Mouse (Mus musculus): ENCODE measurements around the gene Htr3a. TPM values are rescaled to one million over a fixed set of nuclear protein-coding genes. Genes with fewer than 3 reads are reported as not detected.

Htr3a gene
- total and polyA plus RNA-seq, 3 experiments, result not detected

DNA sequence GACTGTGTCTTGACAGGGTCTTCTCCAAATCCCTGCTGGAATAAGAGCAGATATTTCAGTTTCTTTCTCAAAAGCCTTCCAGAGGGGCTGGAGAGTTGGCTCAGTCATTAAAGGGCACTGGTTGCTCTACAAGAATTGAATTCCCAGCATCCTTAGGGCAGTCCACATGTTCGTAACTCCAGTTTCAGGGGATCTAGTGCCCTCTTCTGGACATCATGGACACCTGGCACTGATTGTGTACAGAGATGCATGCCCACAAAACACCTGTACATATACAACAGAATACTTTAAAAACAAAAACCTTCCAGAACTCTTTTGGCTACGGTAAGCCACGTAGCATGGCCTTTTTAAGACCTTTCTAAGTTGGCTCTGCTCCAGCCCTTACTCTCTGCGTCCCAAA is 54.7 kb downstream of the Htr3a start (continued):
- TF ChIP-seq ZKSCAN1 (IDR thresholded peaks at IDR 0.05; ENCODE audit: low read depth, low read length) (no peak), TCF12 (IDR thresholded peaks at IDR 0.05; ENCODE audit: low read depth, low read length) (no peak), ELF1 (IDR thresholded peaks at IDR 0.05; ENCODE audit: low read depth, low read length) (no peak), USF1 (IDR thresholded peaks at IDR 0.05; ENCODE audit: low read depth, low read length) (no peak), UBTF (IDR thresholded peaks at IDR 0.05; ENCODE audit: borderline replicate concordance, insufficient read depth, low read depth, low read length) (no peak), POLR2AphosphoS5 (IDR thresholded peaks at IDR 0.05; ENCODE audit: borderline replicate concordance, low read depth, low read length) (no peak), ZC3H11A (IDR thresholded peaks at IDR 0.05; ENCODE audit: low read depth, low read length) (peak; percentile 74), CHD1 (IDR thresholded peaks at IDR 0.05; ENCODE audit: low read depth, low read length) (no peak), E2F4 (IDR thresholded peaks at IDR 0.05; ENCODE audit: borderline replicate concordance, low read depth, low read length) (no peak), SIN3A (IDR thresholded peaks at IDR 0.05; ENCODE audit: low read length) (no peak), EP300 (IDR thresholded peaks at IDR 0.05; ENCODE audit: low read depth in 1 of 2, low read length in 2 of 2) (no peak), ZMIZ1 (IDR thresholded peaks at IDR 0.05; ENCODE audit: low read depth, low read length) (no peak)

DNA sequence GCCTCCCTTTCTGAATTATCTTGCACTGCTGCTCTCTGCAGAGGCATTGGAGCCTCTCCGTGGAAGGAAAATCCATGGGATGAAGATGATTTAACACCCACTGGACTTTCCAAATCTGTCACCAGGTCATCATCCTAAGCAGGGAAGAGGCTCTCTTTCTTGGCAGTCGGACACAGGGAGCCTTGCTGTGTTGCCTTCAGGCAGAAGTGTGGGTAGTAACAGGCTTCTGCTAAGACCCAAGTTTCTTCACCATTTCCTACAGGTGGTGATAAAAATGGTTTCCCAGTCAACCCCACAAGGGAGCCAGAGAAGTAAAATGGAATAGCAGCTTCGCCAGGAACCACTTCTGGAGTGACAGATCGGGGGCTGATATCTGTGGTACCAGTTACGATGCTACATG is 61.4 kb downstream of the Htr3a start:
- Histone ChIP-seq H3K4me3 (ENCODE audit: control insufficient read depth in 1 of 2, insufficient read depth in 1 of 2, low read depth in 2 of 2, low read length in 2 of 2) (no peak overlapping the region), H3K9me3 (replicated peaks; ENCODE audit: insufficient read depth, low read length) (no peaks in the 10 kb centered on the region), H3K4me1 (ENCODE audit: control insufficient read depth in 1 of 2, insufficient read depth in 2 of 2, low read length in 2 of 2) (peaks cover 0 to 2% of the 10 kb centered on the region in 2 experiments; a peak in 1 of 4 replicates), H3K27me3 (ENCODE audit: control insufficient read depth in 1 of 2, insufficient read depth in 2 of 2, low read length in 2 of 2) (peaks cover 0 to 3% of the 10 kb centered on the region in 2 experiments; a peak in 2 of 4 replicates), H3K36me3 (ENCODE audit: control insufficient read depth in 1 of 2, insufficient read depth in 2 of 2, low read length in 2 of 2) (no peaks in the 10 kb centered on the region), H3K27ac (ENCODE audit: control insufficient read depth, low read depth, low read length) (no peak overlapping the region), H3K9ac (ENCODE audit: control insufficient read depth, low read depth, low read length, poor library complexity, severe bottlenecking) (no peak overlapping the region), H3K79me2 (ENCODE audit: control insufficient read depth, insufficient read depth, low read length, poor library complexity) (no peaks in the 10 kb centered on the region)
- TF ChIP-seq KAT2A (conservative IDR thresholded peaks at IDR 0.05; ENCODE audit: low read depth, low read length) (no peak), EP300 (IDR thresholded peaks at IDR 0.05; ENCODE audit: low read depth in 1 of 2, low read length in 2 of 2) (no peak), HCFC1 (IDR thresholded peaks at IDR 0.05; ENCODE audit: low read depth, low read length) (no peak), MXI1 (IDR thresholded peaks at IDR 0.05; ENCODE audit: low read depth, low read length) (no peak), TAL1 (IDR thresholded peaks at IDR 0.05; ENCODE audit: low read length) (no peak)
- no peak for DNase-seq (ENCODE audit: low read depth, low spot score)

Other genes starting within 250 kb of the Htr3a start
- gene Zbtb16, start 74.9 kb downstream of the Htr3a start, total RNA-seq (2012; rRNA removed), result 0.04 and 0.07 TPM in 2 replicates
- under 1 TPM in 1 of 2 experiments, not detected in 1; 0.72 TPM for gene Zbtb16, start 74.9 kb downstream of the Htr3a start, polyA plus RNA-seq (2012; ENCODE audit: insufficient read depth in 1 of 2, insufficient read length in 2 of 2, low read depth in 1 of 2, low replicate concordance in 2 of 2, missing spikeins in 1 of 2)
- gene Htr3b, start 53.9 kb upstream of the Htr3a start, total RNA-seq (2012; rRNA removed), result not detected in 2 replicates
- not detected for gene Htr3b, start 53.9 kb upstream of the Htr3a start, polyA plus RNA-seq (2012; ENCODE audit: insufficient read depth in 1 of 2, insufficient read length in 2 of 2, low read depth in 1 of 2, low replicate concordance in 2 of 2, missing spikeins in 1 of 2)
- gene Usp28, start 74.3 kb upstream of the Htr3a start, total RNA-seq (2012; rRNA removed), result 5.0 and 5.2 TPM in 2 replicates
- 10 to 100 TPM in 1 of 2 experiments, not detected in 1; 14.2 TPM for gene Usp28, start 74.3 kb upstream of the Htr3a start, polyA plus RNA-seq (2012; ENCODE audit: insufficient read depth in 1 of 2, insufficient read length in 2 of 2, low read depth in 1 of 2, low replicate concordance in 2 of 2, missing spikeins in 1 of 2)
- gene Zw10, start 144.5 kb upstream of the Htr3a start, total RNA-seq (2012; rRNA removed), result 26.5 and 28.8 TPM in 2 replicates
- gene Zw10, start 144.5 kb upstream of the Htr3a start, polyA plus RNA-seq (2012; ENCODE audit: insufficient read depth in 1 of 2, insufficient read length in 2 of 2, low read depth in 1 of 2, low replicate concordance in 2 of 2, missing spikeins in 1 of 2), result 10 to 100 TPM in 1 of 2 experiments, not detected in 1; 31.0 TPM
- gene Tmprss5, start 170.2 kb upstream of the Htr3a start, total RNA-seq (2012; rRNA removed), result not detected in 2 replicates
- not detected for gene Tmprss5, start 170.2 kb upstream of the Htr3a start, polyA plus RNA-seq (2012; ENCODE audit: insufficient read depth in 1 of 2, insufficient read length in 2 of 2, low read depth in 1 of 2, low replicate concordance in 2 of 2, missing spikeins in 1 of 2)